Mouse (Mus musculus) kidney, adult 2 months (tissue): Measurements from ENCODE around the gene Zic4.

ENCODE experiments used
- CTCF ChIP-seq: fragments of 200-500 bp; conservative IDR thresholded peaks from 2 replicates; pipeline ENCODE4 v1.5.1; 2011; ENCODE audit warnings: low read depth, mild to moderate bottlenecking, control low read depth, low read length, moderate library complexity, mixed read lengths; ENCODE audit not compliant: insufficient read depth, insufficient read length
- POLR2A ChIP-seq: fragments of 200-500 bp; IDR thresholded peaks from one replicate; pipeline ENCODE4 v1.6.1; 2011; ENCODE audit warnings: low read depth, low read length, control low read depth

DNA sequence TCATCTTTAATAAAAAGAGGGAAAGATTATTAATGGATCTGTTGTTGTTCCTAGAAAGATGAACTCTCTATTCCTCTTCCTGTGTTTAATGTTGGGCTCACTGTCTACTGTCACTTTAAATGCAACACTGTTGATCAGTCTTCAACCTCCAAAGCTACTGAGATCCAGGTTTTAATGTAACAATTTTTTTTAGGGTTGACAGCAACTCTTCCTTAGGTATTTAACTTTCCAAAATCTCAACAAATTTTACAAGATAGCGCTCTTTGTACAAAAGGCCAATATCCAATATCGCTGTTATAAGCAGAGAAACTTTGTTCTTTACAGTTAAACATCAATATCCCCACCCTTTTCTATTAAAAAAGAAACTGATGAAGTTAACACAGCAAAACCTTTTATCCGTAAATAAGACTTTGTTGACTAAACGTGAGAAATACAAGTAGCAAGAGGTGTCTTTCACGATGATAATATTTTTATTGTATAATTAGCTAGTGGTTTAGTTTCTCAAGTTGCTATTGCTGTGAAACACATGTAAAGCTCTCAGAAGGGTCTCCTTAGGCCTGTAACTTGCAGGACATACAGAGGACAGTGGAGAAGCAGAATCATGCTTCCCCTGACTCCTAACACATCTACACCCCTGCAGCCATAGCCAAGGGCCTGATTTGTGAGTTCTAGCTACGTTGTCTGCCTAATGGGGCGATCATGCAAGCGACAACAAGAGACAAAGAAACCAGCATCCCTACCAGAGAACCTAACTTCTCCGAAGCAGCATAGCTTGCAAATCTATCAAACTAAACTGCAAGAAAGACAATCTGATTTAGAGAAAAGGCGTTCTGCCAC lies 3.1 kb upstream of the Zic4 start:
- TF ChIP-seq CTCF = no peak
- TF ChIP-seq POLR2A = no peak
